Mouse (Mus musculus) hindbrain, embryonic 15.5 days (tissue): Measurements from ENCODE around the gene Dennd2a. TPM values are rescaled to one million over a fixed set of nuclear protein-coding genes. Genes with fewer than 3 reads are reported as not detected.

Source experiments
- ATAC-seq: fragments of 200-750 bp; cut with Nextera tagmentation; 2 replicates; pipeline ENCODE4 v1.8.0; 2017; ENCODE audit warnings: low read depth, moderate number of reproducible peaks, moderate TSS enrichment; ENCODE audit not compliant: low FRiP score
- H3K27ac ChIP-seq: fragments of 300-500 bp; sonication (generic); replicated peaks from 2 replicates; pipeline ENCODE4 v1.5.1; 2015; ENCODE audit warnings: mild to moderate bottlenecking, inconsistent platforms
- H3K27me3 ChIP-seq: fragments of 300-500 bp; sonication (generic); 2 replicates; pipeline ENCODE4 v1.6.1; 2015; ENCODE audit warnings: control low read depth, inconsistent platforms
- H3K36me3 ChIP-seq: fragments of 300-500 bp; sonication (generic); 2 replicates; pipeline ENCODE4 v1.6.1; 2015; ENCODE audit warnings: control low read depth, inconsistent platforms
- H3K4me1 ChIP-seq: fragments of 300-500 bp; sonication (generic); replicated peaks from 2 replicates; pipeline ENCODE4 v1.6.1; 2015; ENCODE audit warnings: control low read depth, inconsistent platforms
- H3K4me2 ChIP-seq: fragments of 300-500 bp; sonication (generic); 2 replicates; pipeline ENCODE4 v1.6.1; 2015; ENCODE audit warnings: moderate library complexity, mild to moderate bottlenecking, inconsistent platforms
- H3K4me3 ChIP-seq: fragments of 300-500 bp; sonication (generic); 2 replicates; pipeline ENCODE4 v1.5.1; 2015; ENCODE audit warnings: mild to moderate bottlenecking, inconsistent platforms
- H3K9ac ChIP-seq: fragments of 300-500 bp; sonication (generic); 2 replicates; pipeline ENCODE4 v1.6.1; 2015; ENCODE audit warnings: inconsistent platforms
- H3K9me3 ChIP-seq: fragments of 300-500 bp; sonication (generic); 2 replicates; pipeline ENCODE4 v1.6.1; 2016; ENCODE audit warnings: control low read depth, inconsistent platforms
- WGBS: fragments of 180-500 bp; shearing (Covaris S2); methylation state at CpG from one replicate; pipeline ENCODE4 v1.1.7; 2015; 5-methylcytosine and 5-hydroxymethylcytosine counted together
- polyA plus RNA-seq: library from polyadenylated mRNA; unstranded; fragments of >200 nt; fragmentation: Nextera tagmentation; extraction: Ambion mirVana; gene quantifications from 2 replicates; pipeline ENCODE4 v1.2.1, GENCODE M21; 2015

Dennd2a gene
- polyA plus RNA-seq, 1 experiment from 2014 or later: 18.7 TPM

GRCm38 (mm10) chr6:39434886-39435492 lies 122.7 kb downstream of the Dennd2a start:
- no peaks in the 10 kb centered on the region for H3K36me3 ChIP-seq
- H3K9me3 ChIP-seq: no peaks in the 10 kb centered on the region
- no peak overlapping the region for H3K4me3 ChIP-seq
- no peak for ATAC-seq
- no peak overlapping the region for H3K9ac ChIP-seq
- 11% methylated on average over 2 of the region's 2 CpGs for WGBS
- H3K27me3 ChIP-seq: no peaks in the 10 kb centered on the region
- H3K27ac ChIP-seq: no peak overlapping the region
- no peaks in the 10 kb centered on the region for H3K4me1 ChIP-seq
- no peak overlapping the region for H3K4me2 ChIP-seq

GRCm38 (mm10) chr6:39434111-39434885 lies 123.4 kb downstream of the Dennd2a start:
- no peak overlapping the region for H3K4me3 ChIP-seq
- no peak overlapping the region for H3K4me2 ChIP-seq
- ATAC-seq: no peak
- H3K27me3 ChIP-seq: no peaks in the 10 kb centered on the region
- H3K27ac ChIP-seq: no peak overlapping the region
- H3K9me3 ChIP-seq: no peaks in the 10 kb centered on the region
- 89% methylated on average over 2 of the region's 2 CpGs for WGBS
- H3K36me3 ChIP-seq: no peaks in the 10 kb centered on the region
- no peak overlapping the region for H3K9ac ChIP-seq
- H3K4me1 ChIP-seq: no peaks in the 10 kb centered on the region

- no peak overlapping the region for H3K9ac ChIP-seq
- H3K27ac ChIP-seq: no peak overlapping the region
- no peak overlapping the region for H3K4me2 ChIP-seq
- ATAC-seq: no peak
- no peaks in the 10 kb centered on the region for H3K27me3 ChIP-seq
- no peaks in the 10 kb centered on the region for H3K9me3 ChIP-seq
- no peak overlapping the region for H3K4me3 ChIP-seq
- H3K36me3 ChIP-seq: no peaks in the 10 kb centered on the region
- H3K4me1 ChIP-seq: no peaks in the 10 kb centered on the region
These were observed 124.0 kb downstream of the Dennd2a start for GRCm38 (mm10) chr6:39433701-39434100.

GRCm38 (mm10) chr6:39433174-39433573 lies 124.5 kb downstream of the Dennd2a start:
- H3K36me3 ChIP-seq: no peaks in the 10 kb centered on the region
- H3K4me2 ChIP-seq: no peak overlapping the region
- 83% methylated on average over 4 of the region's 4 CpGs for WGBS
- no peak overlapping the region for H3K4me3 ChIP-seq
- no peak for ATAC-seq
- no peak overlapping the region for H3K9ac ChIP-seq
- no peaks in the 10 kb centered on the region for H3K9me3 ChIP-seq
- no peak overlapping the region for H3K27ac ChIP-seq
- H3K27me3 ChIP-seq: no peaks in the 10 kb centered on the region
- H3K4me1 ChIP-seq: no peaks in the 10 kb centered on the region

GRCm38 (mm10) chr6:39430722-39431121 lies 126.9 kb downstream of the Dennd2a start:
- no peak overlapping the region for H3K4me3 ChIP-seq
- no peak for ATAC-seq
- H3K4me1 ChIP-seq: no peaks in the 10 kb centered on the region
- 64% methylated on average over 11 of the region's 11 CpGs for WGBS
- no peaks in the 10 kb centered on the region for H3K9me3 ChIP-seq
- H3K27me3 ChIP-seq: no peaks in the 10 kb centered on the region
- H3K9ac ChIP-seq: no peak overlapping the region
- H3K4me2 ChIP-seq: no peak overlapping the region
- no peaks in the 10 kb centered on the region for H3K36me3 ChIP-seq
- no peak overlapping the region for H3K27ac ChIP-seq

GRCm38 (mm10) chr6:39429007-39429788 lies 128.5 kb downstream of the Dennd2a start:
- H3K4me1 ChIP-seq: no peaks in the 10 kb centered on the region
- no peak overlapping the region for H3K9ac ChIP-seq
- H3K27me3 ChIP-seq: no peaks in the 10 kb centered on the region
- no peak overlapping the region for H3K4me3 ChIP-seq
- H3K36me3 ChIP-seq: no peaks in the 10 kb centered on the region
- no peaks in the 10 kb centered on the region for H3K9me3 ChIP-seq
- no peak for ATAC-seq
- 80% methylated on average over 6 of the region's 6 CpGs for WGBS
- H3K4me2 ChIP-seq: no peak overlapping the region
- no peak overlapping the region for H3K27ac ChIP-seq

GRCm38 (mm10) chr6:39427276-39428003 lies 130.2 kb downstream of the Dennd2a start:
- H3K36me3 ChIP-seq: no peaks in the 10 kb centered on the region

GRCm38 (mm10) chr6:39426725-39427124 lies 130.9 kb downstream of the Dennd2a start:
- no peaks in the 10 kb centered on the region for H3K4me1 ChIP-seq
- no peaks in the 10 kb centered on the region for H3K36me3 ChIP-seq
- no peak overlapping the region for H3K27ac ChIP-seq
- no peaks in the 10 kb centered on the region for H3K27me3 ChIP-seq
- H3K9ac ChIP-seq: no peak overlapping the region
- H3K9me3 ChIP-seq: no peaks in the 10 kb centered on the region
- no peak overlapping the region for H3K4me3 ChIP-seq
- H3K4me2 ChIP-seq: no peak overlapping the region
- no peak for ATAC-seq
- WGBS: 82% methylated on average over 2 of the region's 4 CpGs

More at GRCm38 (mm10) chr6:39427276-39428003, 130.2 kb downstream of the Dennd2a start:
- ATAC-seq: no peak
- 88% methylated on average over 4 of the region's 4 CpGs for WGBS
- Histone ChIP-seq H3K9ac (no peak overlapping the region), H3K27ac (no peak overlapping the region), H3K4me1 (no peaks in the 10 kb centered on the region), H3K27me3 (no peaks in the 10 kb centered on the region), H3K4me2 (no peak overlapping the region), H3K9me3 (no peaks in the 10 kb centered on the region), H3K4me3 (no peak overlapping the region)

- Histone ChIP-seq H3K4me2 (no peak overlapping the region), H3K9me3 (no peaks in the 10 kb centered on the region), H3K36me3 (no peaks in the 10 kb centered on the region), H3K4me1 (no peaks in the 10 kb centered on the region), H3K4me3 (no peak overlapping the region), H3K9ac (no peak overlapping the region), H3K27ac (no peak overlapping the region), H3K27me3 (no peaks in the 10 kb centered on the region)
- WGBS: 97% methylated on average over 2 of the region's 2 CpGs
- ATAC-seq: no peak
These were observed 132.5 kb downstream of the Dennd2a start for GRCm38 (mm10) chr6:39425181-39425580.

- no peak for ATAC-seq
These were observed 134.0 kb downstream of the Dennd2a start for GRCm38 (mm10) chr6:39423686-39424085.

GRCm38 (mm10) chr6:39423130-39423551 lies 134.5 kb downstream of the Dennd2a start:
- no peaks in the 10 kb centered on the region for H3K27me3 ChIP-seq
- 72% methylated on average over 6 of the region's 6 CpGs for WGBS
- no peak for ATAC-seq

More at GRCm38 (mm10) chr6:39423686-39424085, 134.0 kb downstream of the Dennd2a start:
- 0 out of 2 replicates have a peak, but pooled peaks cover 4% of the 10 kb centered on the region for H3K4me1 ChIP-seq
- no peaks in the 10 kb centered on the region for H3K27me3 ChIP-seq
- 92% methylated on average over 7 of the region's 7 CpGs for WGBS
- no peaks in the 10 kb centered on the region for H3K9me3 ChIP-seq
- no peak overlapping the region for H3K27ac ChIP-seq
- H3K4me3 ChIP-seq: no peak overlapping the region
- H3K36me3 ChIP-seq: no peaks in the 10 kb centered on the region
- no peak overlapping the region for H3K9ac ChIP-seq
- no peak overlapping the region for H3K4me2 ChIP-seq

More at GRCm38 (mm10) chr6:39423130-39423551, 134.5 kb downstream of the Dennd2a start:
- Histone ChIP-seq H3K4me3 (no peak overlapping the region), H3K36me3 (no peaks in the 10 kb centered on the region), H3K4me2 (no peak overlapping the region), H3K4me1 (peaks cover 8% of the 10 kb centered on the region), H3K9ac (no peak overlapping the region), H3K27ac (no peak overlapping the region), H3K9me3 (no peaks in the 10 kb centered on the region)
